Mouse (Mus musculus) MEL (cell line): ENCODE measurements around the gene Cfap54. TPM values are rescaled to one million over a fixed set of nuclear protein-coding genes. Genes with fewer than 3 reads are reported as not detected.

Experiments used
- DNase-seq: peaks from one replicate; pipeline ENCODE4 v3.0.0; 2011; ENCODE audit warnings: low read depth, low spot score
- H3K27ac ChIP-seq: 2 replicates; pipeline ENCODE4 v1.5.1; 2012; ENCODE audit warnings: low read depth, mild to moderate bottlenecking, control low read depth, low read length, moderate library complexity; ENCODE audit not compliant: control insufficient read depth
- H3K27me3 ChIP-seq, 2 experiments: fragments of 150-350 bp in 1 of 2; sonication (generic) in 1 of 2; 2 replicates each; pipeline ENCODE4 v1.6.1; 2012; ENCODE audit warnings: low read length in 2 of 2, mild to moderate bottlenecking in 2 of 2, improper control_type of control experiment in 1 of 2, moderate library complexity in 1 of 2; ENCODE audit not compliant: insufficient read depth in 2 of 2, control insufficient read depth in 1 of 2
- H3K36me3 ChIP-seq, 2 experiments: 2 replicates each; pipeline ENCODE4 v1.6.1; 2012 to 2014; ENCODE audit warnings: low read length in 2 of 2, improper control_type of control experiment in 1 of 2, inconsistent platforms in 1 of 2, mild to moderate bottlenecking in 1 of 2; ENCODE audit not compliant: insufficient read depth in 2 of 2, control insufficient read depth in 1 of 2
- H3K4me1 ChIP-seq, 2 experiments: fragments of 150-350 bp in 1 of 2; sonication (generic) in 1 of 2; 2 replicates each; pipeline ENCODE4 v1.6.1; 2012; ENCODE audit warnings: low read length in 2 of 2, improper control_type of control experiment in 1 of 2, mild to moderate bottlenecking in 1 of 2; ENCODE audit not compliant: insufficient read depth in 2 of 2, control insufficient read depth in 1 of 2
- H3K4me3 ChIP-seq, 2 experiments: fragments of 150-350 bp in 1 of 2; sonication (generic) in 1 of 2; 2 replicates each; pipeline ENCODE4 v1.5.1; 2012; ENCODE audit warnings: low read depth in 2 of 2, low read length in 2 of 2, mild to moderate bottlenecking in 2 of 2, moderate library complexity in 2 of 2, control low read depth in 1 of 2, improper control_type of control experiment in 1 of 2; ENCODE audit not compliant: control insufficient read depth in 1 of 2, insufficient read depth in 1 of 2
- H3K79me2 ChIP-seq: 2 replicates; pipeline ENCODE4 v1.6.1; 2012; ENCODE audit warnings: mild to moderate bottlenecking, low read length, moderate library complexity; ENCODE audit not compliant: control insufficient read depth, poor library complexity, insufficient read depth
- H3K9ac ChIP-seq: 2 replicates; pipeline ENCODE4 v1.6.1; 2012; ENCODE audit warnings: low read depth, mild to moderate bottlenecking, control low read depth, low read length, moderate library complexity; ENCODE audit not compliant: control insufficient read depth, poor library complexity, severe bottlenecking
- H3K9me3 ChIP-seq: fragments of 150-350 bp; sonication (generic); replicated peaks from 2 replicates; pipeline ENCODE4 v1.6.1; 2012; ENCODE audit warnings: mild to moderate bottlenecking, low read length, improper control_type of control experiment, moderate library complexity; ENCODE audit not compliant: insufficient read depth
- CHD1 ChIP-seq: IDR thresholded peaks from 2 replicates; pipeline ENCODE4 v1.6.1; 2012; ENCODE audit warnings: low read depth, mild to moderate bottlenecking, inconsistent platforms, low read length, improper control_type of control experiment
- E2F4 ChIP-seq: IDR thresholded peaks from 2 replicates; pipeline ENCODE4 v1.6.1; 2011; ENCODE audit warnings: low read depth, low read length, improper control_type of control experiment, borderline replicate concordance
- EP300 ChIP-seq, 2 experiments: IDR thresholded peaks; 2 replicates each; pipeline ENCODE4 v1.6.1; 2011; ENCODE audit warnings: improper control_type of control experiment in 2 of 2, low read length in 2 of 2, low read depth in 1 of 2, mild to moderate bottlenecking in 1 of 2
- GABPA ChIP-seq: IDR thresholded peaks from 2 replicates; pipeline ENCODE4 v1.6.1; 2012; ENCODE audit warnings: low read depth, mild to moderate bottlenecking, inconsistent platforms, low read length, improper control_type of control experiment, moderate library complexity
- HCFC1 ChIP-seq: IDR thresholded peaks from 2 replicates; pipeline ENCODE4 v1.6.1; 2012; ENCODE audit warnings: low read depth, mild to moderate bottlenecking, inconsistent platforms, low read length, improper control_type of control experiment, moderate library complexity
- MAFK ChIP-seq: IDR thresholded peaks from 2 replicates; pipeline ENCODE4 v1.6.1; 2011; ENCODE audit warnings: low read depth, mild to moderate bottlenecking, low read length, improper control_type of control experiment, borderline replicate concordance
- MXI1 ChIP-seq: IDR thresholded peaks from 2 replicates; pipeline ENCODE4 v1.6.1; 2011; ENCODE audit warnings: mild to moderate bottlenecking, low read depth, low read length, improper control_type of control experiment
- NELFE ChIP-seq: IDR thresholded peaks from 2 replicates; pipeline ENCODE4 v1.6.1; 2011; ENCODE audit warnings: low read depth, low read length, improper control_type of control experiment
- POLR2A ChIP-seq, 2 experiments: IDR thresholded peaks; 2 replicates each; pipeline ENCODE4 v1.6.1; 2011 to 2012; ENCODE audit warnings: low read length in 2 of 2, mild to moderate bottlenecking in 2 of 2, control low read depth in 1 of 2, improper control_type of control experiment in 1 of 2, low read depth in 1 of 2, moderate library complexity in 1 of 2; ENCODE audit not compliant: control insufficient read depth in 1 of 2, insufficient read depth in 1 of 2, poor library complexity in 1 of 2
- RCOR1 ChIP-seq: IDR thresholded peaks from 2 replicates; pipeline ENCODE4 v1.6.1; 2012; ENCODE audit warnings: low read depth, mild to moderate bottlenecking, inconsistent platforms, low read length, improper control_type of control experiment
- TCF12 ChIP-seq: IDR thresholded peaks from 2 replicates; pipeline ENCODE4 v1.6.1; 2014; ENCODE audit warnings: low read depth, mild to moderate bottlenecking, inconsistent platforms, low read length, improper control_type of control experiment, moderate library complexity
- UBTF ChIP-seq: IDR thresholded peaks from 2 replicates; pipeline ENCODE4 v1.6.1; 2012; ENCODE audit warnings: low read depth, mild to moderate bottlenecking, inconsistent platforms, low read length, improper control_type of control experiment, moderate library complexity, borderline replicate concordance; ENCODE audit not compliant: insufficient read depth
- USF1 ChIP-seq: IDR thresholded peaks from 2 replicates; pipeline ENCODE4 v1.6.1; 2014; ENCODE audit warnings: low read depth, mild to moderate bottlenecking, inconsistent platforms, low read length, improper control_type of control experiment, moderate library complexity
- USF2 ChIP-seq, 2 experiments: IDR thresholded peaks; 2 replicates each; pipeline ENCODE4 v1.6.1; 2011 to 2012; ENCODE audit warnings: improper control_type of control experiment in 2 of 2, low read length in 2 of 2, borderline replicate concordance in 1 of 2, inconsistent platforms in 1 of 2, low read depth in 1 of 2, mild to moderate bottlenecking in 1 of 2; ENCODE audit not compliant: insufficient read depth in 1 of 2
- ZC3H11A ChIP-seq: IDR thresholded peaks from 2 replicates; pipeline ENCODE4 v1.6.1; 2012; ENCODE audit warnings: low read depth, mild to moderate bottlenecking, inconsistent platforms, low read length, improper control_type of control experiment
- ZMIZ1 ChIP-seq: IDR thresholded peaks from 2 replicates; pipeline ENCODE4 v1.6.1; 2012; ENCODE audit warnings: low read depth, mild to moderate bottlenecking, inconsistent platforms, low read length, improper control_type of control experiment, moderate library complexity
- polyA plus RNA-seq, 2 experiments: library from polyadenylated mRNA; stranded (reverse) in 1 of 2; unstranded in 1 of 2; fragments of >175 nt in 1 of 2; fragments of >200 nt in 1 of 2; gene quantifications; 2 replicates each; pipeline versions ENCODE4 v1.2.1 to v1.2.4; 2012; ENCODE audit warnings: low replicate concordance in 2 of 2, low read depth in 1 of 2; ENCODE audit not compliant: insufficient read length in 2 of 2, insufficient read depth in 1 of 2, missing spikeins in 1 of 2
- total RNA-seq: library from RNA; depleted of rRNA; stranded (reverse); fragments of 300-350 nt; gene quantifications from 2 replicates; pipeline ENCODE4 v1.2.3, GENCODE M21; 2012

Gene Cfap54
- total and polyA plus RNA-seq, 3 experiments: 2.0 to 2.7 TPM; not detected in 1

DNA sequence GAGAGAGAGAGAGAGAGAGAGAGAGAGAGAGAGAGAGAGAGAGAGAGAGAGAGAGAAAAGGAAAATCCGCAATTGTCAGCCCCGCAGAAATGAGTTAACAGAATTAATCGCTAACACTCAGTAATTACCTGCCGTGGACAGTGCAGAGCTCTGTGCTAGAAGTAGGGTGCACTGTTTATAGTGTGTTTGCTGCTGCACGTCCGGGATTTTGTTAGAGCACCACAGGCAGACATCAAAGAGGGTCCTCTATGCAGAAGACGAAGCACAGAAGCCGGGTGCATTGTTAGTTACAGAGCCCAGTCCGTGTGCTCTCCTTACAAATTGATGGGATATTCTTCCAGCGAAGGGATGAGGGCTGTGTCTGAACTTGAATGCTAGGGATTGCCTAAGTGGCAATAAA is 289.5 kb downstream of the Cfap54 start:
- no peaks in the 10 kb centered on the region for H3K36me3 ChIP-seq
- no peak for DNase-seq
- H3K9ac ChIP-seq: no peak overlapping the region
- no peaks in the 10 kb centered on the region for H3K27me3 ChIP-seq
- H3K4me1 ChIP-seq: no peaks in the 10 kb centered on the region
- no peaks in the 10 kb centered on the region for H3K9me3 ChIP-seq
- TF ChIP-seq CHD1 (no peak), EP300 (IDR thresholded peaks at IDR 0.05; ENCODE audit: low read depth in 1 of 2, low read length in 2 of 2) (no peak), POLR2A (IDR thresholded peaks at IDR 0.05; ENCODE audit: control insufficient read depth in 1 of 2, insufficient read depth in 1 of 2, low read depth in 1 of 2, low read length in 2 of 2, poor library complexity in 1 of 2) (no peak), USF1 (no peak)
- H3K27ac ChIP-seq: no peak overlapping the region
- H3K79me2 ChIP-seq: no peaks in the 10 kb centered on the region
- H3K4me3 ChIP-seq: no peak overlapping the region

DNA sequence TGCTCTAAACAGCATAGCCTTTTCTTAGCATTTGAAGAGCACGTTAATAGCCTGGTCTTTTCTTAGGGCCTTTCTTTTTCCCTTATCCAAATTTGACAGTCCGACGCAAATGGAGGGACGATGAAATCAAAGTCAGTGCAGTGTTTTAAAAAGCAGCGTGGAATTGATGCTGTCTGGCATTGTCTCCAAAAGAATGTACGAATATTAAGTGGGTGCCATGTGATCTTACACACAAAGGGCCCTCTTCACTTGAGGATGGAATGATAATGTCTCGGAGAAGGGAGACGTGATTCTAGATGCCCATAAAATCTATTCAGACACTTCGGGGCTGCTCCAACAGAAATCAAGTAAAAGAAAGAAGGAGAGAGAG is 289.9 kb downstream of the Cfap54 start:
- no peak overlapping the region for H3K9ac ChIP-seq
- no peaks in the 10 kb centered on the region for H3K27me3 ChIP-seq
- TF ChIP-seq CHD1 (no peak), USF2 (IDR thresholded peaks at IDR 0.05; ENCODE audit: borderline replicate concordance in 1 of 2, insufficient read depth in 1 of 2, low read depth in 1 of 2, low read length in 2 of 2) (no peak), UBTF (no peak), MAFK (no peak), MXI1 (no peak), TCF12 (no peak), EP300 (IDR thresholded peaks at IDR 0.05; ENCODE audit: low read depth in 1 of 2, low read length in 2 of 2) (no peak), GABPA (no peak), ZC3H11A (no peak), RCOR1 (no peak), USF1 (no peak), POLR2A (IDR thresholded peaks at IDR 0.05; ENCODE audit: control insufficient read depth in 1 of 2, insufficient read depth in 1 of 2, low read depth in 1 of 2, low read length in 2 of 2, poor library complexity in 1 of 2) (no peak), E2F4 (no peak), HCFC1 (no peak), ZMIZ1 (no peak), NELFE (no peak)
- H3K4me3 ChIP-seq: no peak overlapping the region
- no peaks in the 10 kb centered on the region for H3K9me3 ChIP-seq
- DNase-seq: no peak
- H3K27ac ChIP-seq: no peak overlapping the region
- no peaks in the 10 kb centered on the region for H3K79me2 ChIP-seq
- no peaks in the 10 kb centered on the region for H3K4me1 ChIP-seq
- no peaks in the 10 kb centered on the region for H3K36me3 ChIP-seq
